Mouse (Mus musculus) lung, embryonic 14.5 days (tissue): ENCODE data around the gene Klhl30. TPM values are rescaled to one million over a fixed set of nuclear protein-coding genes. Genes with fewer than 3 reads are reported as not detected.

Experiments used
- ATAC-seq: fragments of 200-750 bp; cut with Nextera tagmentation; 2 replicates; pipeline ENCODE4 v1.8.0; 2017; ENCODE audit warnings: mild to moderate bottlenecking, moderate TSS enrichment, moderate library complexity; ENCODE audit not compliant: insufficient read depth
- DNase-seq: peaks from one replicate; pipeline ENCODE4 v3.0.0-alpha.2; 2015
- H3K27ac ChIP-seq: fragments of 300-500 bp; sonication (generic); 2 replicates; pipeline ENCODE4 v1.5.1; 2014; ENCODE audit warnings: low read depth, mild to moderate bottlenecking, moderate library complexity
- H3K27me3 ChIP-seq: fragments of 300-500 bp; sonication (generic); 2 replicates; pipeline ENCODE4 v1.6.1; 2014; ENCODE audit warnings: low read length, control low read depth; ENCODE audit not compliant: insufficient read depth
- H3K36me3 ChIP-seq: fragments of 300-500 bp; sonication (generic); 2 replicates; pipeline ENCODE4 v1.6.1; 2014; ENCODE audit warnings: control low read depth; ENCODE audit not compliant: insufficient read depth
- H3K4me1 ChIP-seq: fragments of 300-500 bp; sonication (generic); 2 replicates; pipeline ENCODE4 v1.6.1; 2014; ENCODE audit warnings: antibody characterized with exemption, control low read depth; ENCODE audit not compliant: insufficient read depth
- H3K4me2 ChIP-seq: fragments of 300-500 bp; sonication (generic); 2 replicates; pipeline ENCODE4 v1.6.1; 2014; ENCODE audit warnings: mild to moderate bottlenecking
- H3K4me3 ChIP-seq: fragments of 300-500 bp; sonication (generic); 2 replicates; pipeline ENCODE4 v1.5.1; 2014; ENCODE audit warnings: low read depth, low read length
- H3K9ac ChIP-seq: fragments of 300-500 bp; sonication (generic); 2 replicates; pipeline ENCODE4 v1.6.1; 2014
- H3K9me3 ChIP-seq: fragments of 300-500 bp; sonication (generic); 2 replicates; pipeline ENCODE4 v1.6.1; 2016; ENCODE audit warnings: low read depth, low read length, control low read depth
- CTCF ChIP-seq: IDR thresholded peaks from 2 replicates; pipeline ENCODE4 v1.5.1; 2016; ENCODE audit warnings: antibody characterized with exemption, low read depth
- WGBS: fragments of 180-500 bp; shearing (Covaris S2); extraction: QIAGEN DNeasy Blood & Tissue Kit; methylation state at CpG from one replicate; pipeline ENCODE4 v1.1.7; 2014; 5-methylcytosine and 5-hydroxymethylcytosine counted together
- polyA plus RNA-seq: library from polyadenylated mRNA; unstranded; fragments of >200 nt; fragmentation: Nextera tagmentation; extraction: Ambion mirVana; gene quantifications from 2 replicates; pipeline ENCODE4 v1.2.1, GENCODE M21; 2014

The Klhl30 gene
- polyA plus RNA-seq, 1 experiment from 2014 or later = 0.08 TPM

GRCm38 (mm10) chr1:91373414-91373835 lies 22.6 kb downstream of the Klhl30 start:
- Histone ChIP-seq H3K27ac (no peak overlapping the region), H3K4me1 (no peaks in the 10 kb centered on the region), H3K4me2 (no peak overlapping the region), H3K36me3 (peaks cover 87% of the 10 kb centered on the region), H3K9ac (no peak overlapping the region), H3K4me3 (no peak overlapping the region), H3K27me3 (no peaks in the 10 kb centered on the region), H3K9me3 (no peaks in the 10 kb centered on the region)
- DNase-seq (no peak), ATAC-seq (no peak)
- WGBS = 80% methylated on average over 6 of the region's 6 CpGs
- TF ChIP-seq CTCF = no peak

DNA sequence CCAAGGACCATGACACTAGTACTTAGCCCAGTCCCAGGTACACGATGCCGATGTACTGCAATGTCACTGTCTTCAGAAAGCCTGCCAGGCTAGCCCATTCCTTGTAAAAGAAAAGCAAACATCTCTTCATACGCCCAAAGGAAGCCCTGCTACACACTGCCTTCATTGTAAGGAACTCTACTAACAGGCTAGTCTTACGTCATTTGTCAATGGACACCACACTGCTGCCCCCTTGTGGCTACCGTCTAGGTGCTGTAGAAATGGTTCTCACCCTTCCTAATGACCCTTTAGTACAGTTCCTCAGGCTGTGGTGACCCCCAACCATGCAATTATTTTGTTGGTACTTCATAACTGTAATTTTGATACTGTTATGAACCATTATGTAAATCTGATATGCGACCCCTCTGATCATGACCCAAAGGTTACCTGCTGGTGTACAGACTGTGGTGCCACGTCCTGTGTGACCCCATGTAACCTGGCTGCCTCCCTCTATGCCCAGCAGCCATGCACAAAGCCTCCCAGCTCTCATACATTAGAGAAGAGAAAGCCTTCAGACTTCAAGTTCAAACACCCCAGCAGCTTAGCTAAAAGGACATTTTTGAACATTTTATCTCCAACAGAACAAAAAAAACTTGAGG lies 29.8 kb downstream of the Klhl30 start:
- Histone ChIP-seq H3K27me3 (no peaks in the 10 kb centered on the region), H3K4me1 (no peaks in the 10 kb centered on the region), H3K27ac (no peak overlapping the region), H3K4me2 (no peak overlapping the region), H3K36me3 (peaks cover 95% of the 10 kb centered on the region), H3K9ac (no peak overlapping the region), H3K9me3 (no peaks in the 10 kb centered on the region), H3K4me3 (no peak overlapping the region)
- WGBS = 50% methylated on average over 7 of the region's 7 CpGs
- peak; percentile 90 for TF ChIP-seq CTCF
- ATAC-seq = peak; percentile 55
- peak; percentile 93 for DNase-seq

DNA sequence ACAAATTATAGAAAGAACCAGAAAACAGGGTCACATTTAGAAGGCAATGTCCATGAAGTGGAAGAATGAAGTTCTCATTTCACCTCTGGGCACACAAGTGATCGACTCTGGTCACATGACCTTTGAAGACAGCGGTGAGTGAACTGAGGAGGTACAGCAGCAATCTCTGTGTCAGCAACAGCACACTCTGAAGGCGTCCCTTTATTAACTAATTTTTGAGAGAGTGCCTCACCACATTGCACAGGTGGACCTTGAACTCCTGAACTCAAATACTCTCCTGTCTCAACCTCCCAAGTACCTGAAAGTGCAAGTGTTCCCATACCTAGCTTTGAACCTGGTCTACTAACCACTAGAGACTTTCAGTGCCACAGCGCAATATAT lies 30.3 kb downstream of the Klhl30 start:
- no peak for TF ChIP-seq CTCF
- H3K27ac ChIP-seq = no peak overlapping the region
- peaks cover 94% of the 10 kb centered on the region for H3K36me3 ChIP-seq
- no peak overlapping the region for H3K9ac ChIP-seq
- H3K9me3 ChIP-seq = no peaks in the 10 kb centered on the region
- no peaks in the 10 kb centered on the region for H3K4me1 ChIP-seq
- 93% methylated on average over 4 of the region's 4 CpGs for whole genome bisulfite sequencing
- H3K27me3 ChIP-seq = no peaks in the 10 kb centered on the region
- ATAC-seq = no peak
- no peak overlapping the region for H3K4me3 ChIP-seq
- DNase-seq = no peak
- H3K4me2 ChIP-seq = no peak overlapping the region

GRCm38 (mm10) chr1:91390369-91390768 lies 39.6 kb downstream of the Klhl30 start:
- H3K4me2 ChIP-seq = no peak overlapping the region
- no peak overlapping the region for H3K4me3 ChIP-seq
- no peak overlapping the region for H3K27ac ChIP-seq
- peaks cover 74% of the 10 kb centered on the region for H3K36me3 ChIP-seq
- H3K27me3 ChIP-seq = no peaks in the 10 kb centered on the region
- no peaks in the 10 kb centered on the region for H3K9me3 ChIP-seq
- DNase-seq (no peak), ATAC-seq (no peak)
- 86% methylated on average over 5 of the region's 5 CpGs for WGBS
- H3K9ac ChIP-seq = no peak overlapping the region
- H3K4me1 ChIP-seq = no peaks in the 10 kb centered on the region
- TF ChIP-seq CTCF = no peak

- peak overlapping the region; percentile 82; the same call in 1 of the 2 replicates for H3K27ac ChIP-seq
- H3K4me1 ChIP-seq = peaks cover 13% of the 10 kb centered on the region; the same call in 1 of the 2 replicates
- peak overlapping the region; percentile 93 for H3K4me2 ChIP-seq
- under 1% methylated on average over 12 of the region's 12 CpGs for WGBS
- peak overlapping the region; percentile 89 for H3K4me3 ChIP-seq
- no peak for ATAC-seq
- no peaks in the 10 kb centered on the region for H3K9me3 ChIP-seq
- TF ChIP-seq CTCF = no peak
- H3K9ac ChIP-seq = peak overlapping the region; percentile 89
- H3K36me3 ChIP-seq = peaks cover 20% of the 10 kb centered on the region; the same call in 1 of the 2 replicates
- no peak for DNase-seq
- no peaks in the 10 kb centered on the region for H3K27me3 ChIP-seq
Observed at GRCm38 (mm10) chr1:91397927-91398259, 47.1 kb downstream of the Klhl30 start.

GRCm38 (mm10) chr1:91398260-91399062 lies 47.6 kb downstream of the Klhl30 start, which contains the start of gene Ilkap:
TSS of gene Ilkap (minus strand) at chr1:91398815.
- TF ChIP-seq CTCF = no peak
- Histone ChIP-seq H3K4me1 (peaks cover 13% of the 10 kb centered on the region; the same call in 1 of the 2 replicates), H3K27ac (peak within 1 kb of the TSS; percentile 82), H3K9ac (peak within 1 kb of the TSS; percentile 89), H3K36me3 (peaks cover 15% of the 10 kb centered on the region; the same call in 1 of the 2 replicates), H3K27me3 (no peaks in the 10 kb centered on the region), H3K9me3 (no peaks in the 10 kb centered on the region), H3K4me3 (peak within 1 kb of the TSS; percentile 89), H3K4me2 (peak within 1 kb of the TSS; percentile 93)
- under 1% methylated on average over 72 of the region's 91 CpGs for WGBS
- DNase-seq (peak; percentile 92), ATAC-seq (peak; percentile 97)

- no peak overlapping the region for H3K4me3 ChIP-seq
- H3K36me3 ChIP-seq = no peaks in the 10 kb centered on the region
- 7% methylated on average over 1 of the region's 1 CpGs for WGBS
- ATAC-seq = no peak
- no peak overlapping the region for H3K27ac ChIP-seq
- no peak overlapping the region for H3K9ac ChIP-seq
- H3K9me3 ChIP-seq = no peaks in the 10 kb centered on the region
- H3K4me2 ChIP-seq = no peak overlapping the region
- no peaks in the 10 kb centered on the region for H3K27me3 ChIP-seq
- DNase-seq = peak; percentile 46
- no peaks in the 10 kb centered on the region for H3K4me1 ChIP-seq
- no peak for TF ChIP-seq CTCF
Observed at GRCm38 (mm10) chr1:91404976-91405375, 54.2 kb downstream of the Klhl30 start.
